Mouse (Mus musculus): Measurements from ENCODE around the gene Baiap2. TPM values are rescaled to one million over a fixed set of nuclear protein-coding genes. Genes with fewer than 3 reads are reported as not detected.

Gene Baiap2
- polyA plus RNA-seq, 1 experiment from 2014 or later = 16.8 TPM

DNA sequence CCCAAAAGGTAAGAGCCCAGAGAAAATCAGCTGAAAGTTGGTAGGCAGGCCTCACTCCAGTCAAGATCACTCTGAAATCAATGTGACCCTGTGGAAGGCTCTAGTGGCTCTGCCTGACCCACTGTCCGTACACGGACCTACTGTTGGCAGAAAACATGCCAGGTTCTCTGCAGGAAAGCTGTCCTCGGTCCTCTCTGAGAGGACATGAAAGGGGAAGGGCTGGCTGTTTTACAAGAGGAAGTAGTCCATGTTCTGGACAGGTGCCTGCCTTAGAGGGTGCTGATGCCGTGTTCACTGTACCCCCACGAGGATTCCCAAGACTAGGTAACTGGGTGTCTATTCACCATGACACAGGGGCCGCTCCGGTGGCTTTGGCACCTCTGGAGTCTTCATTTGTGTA is 45.3 kb downstream of the Baiap2 start:
- H3K36me3 ChIP-seq = peaks cover 18% of the 10 kb centered on the region
- H3K4me1 ChIP-seq = peaks cover 47% of the 10 kb centered on the region
- no peak overlapping the region for H3K4me3 ChIP-seq
- no peak overlapping the region for H3K4me2 ChIP-seq (replicated peaks)
- 83% methylated on average over 7 of the region's 7 CpGs for WGBS
- H3K27me3 ChIP-seq = no peaks in the 10 kb centered on the region
- H3K9ac ChIP-seq = no peak overlapping the region
- ATAC-seq (ENCODE audit: low FRiP score, low read depth) = no peak
- no peak overlapping the region for H3K27ac ChIP-seq
- no peaks in the 10 kb centered on the region for H3K9me3 ChIP-seq

DNA sequence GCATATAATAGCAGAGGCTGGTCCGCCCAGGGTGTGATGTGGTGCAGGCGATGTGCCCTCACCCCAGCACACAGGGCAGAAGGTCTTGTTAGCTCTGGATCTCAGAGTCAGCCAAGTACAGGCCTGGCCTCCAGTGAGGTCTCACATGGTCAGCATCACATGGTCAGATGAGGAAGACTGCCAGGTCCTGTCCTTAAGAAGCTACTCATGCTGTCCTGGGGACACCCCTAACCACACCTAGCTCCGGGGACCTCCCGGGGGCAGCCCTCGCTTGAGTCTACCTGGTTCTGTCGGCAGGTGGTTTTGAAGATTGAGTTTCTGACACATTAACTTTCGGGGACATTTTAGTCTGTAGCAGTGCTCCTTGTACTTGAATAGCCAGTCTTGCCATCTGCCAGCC is 45.8 kb downstream of the Baiap2 start:
- Histone ChIP-seq H3K4me3 (no peak overlapping the region), H3K9me3 (no peaks in the 10 kb centered on the region), H3K27ac (no peak overlapping the region), H3K9ac (no peak overlapping the region), H3K36me3 (peaks cover 21% of the 10 kb centered on the region; the same call in 1 of the 2 replicates), H3K4me1 (peaks cover 42% of the 10 kb centered on the region), H3K4me2 (replicated peaks) (no peak overlapping the region), H3K27me3 (no peaks in the 10 kb centered on the region)
- no peak for ATAC-seq (ENCODE audit: low FRiP score, low read depth)
- 92% methylated on average over 7 of the region's 7 CpGs for WGBS

- no peak overlapping the region; the same call in 1 of the 2 replicates for H3K9ac ChIP-seq
- H3K36me3 ChIP-seq = peaks cover 21% of the 10 kb centered on the region
- H3K27ac ChIP-seq = peak overlapping the region; percentile 45; the same call in 1 of the 2 replicates
- 33% methylated on average over 10 of the region's 10 CpGs for WGBS
- no peaks in the 10 kb centered on the region for H3K27me3 ChIP-seq
- peaks cover 37% of the 10 kb centered on the region for H3K4me1 ChIP-seq
- H3K4me2 ChIP-seq (replicated peaks) = 0 out of 2 replicates have a peak overlapping the region, but pooled peaks have one; percentile 3
- no peak overlapping the region for H3K4me3 ChIP-seq
- peak; percentile 48; the same call in 1 of the 2 replicates for ATAC-seq (ENCODE audit: low FRiP score, low read depth)
- no peaks in the 10 kb centered on the region for H3K9me3 ChIP-seq
Observed at GRCm38 (mm10) chr11:119989115-119989564, 46.6 kb downstream of the Baiap2 start.

DNA sequence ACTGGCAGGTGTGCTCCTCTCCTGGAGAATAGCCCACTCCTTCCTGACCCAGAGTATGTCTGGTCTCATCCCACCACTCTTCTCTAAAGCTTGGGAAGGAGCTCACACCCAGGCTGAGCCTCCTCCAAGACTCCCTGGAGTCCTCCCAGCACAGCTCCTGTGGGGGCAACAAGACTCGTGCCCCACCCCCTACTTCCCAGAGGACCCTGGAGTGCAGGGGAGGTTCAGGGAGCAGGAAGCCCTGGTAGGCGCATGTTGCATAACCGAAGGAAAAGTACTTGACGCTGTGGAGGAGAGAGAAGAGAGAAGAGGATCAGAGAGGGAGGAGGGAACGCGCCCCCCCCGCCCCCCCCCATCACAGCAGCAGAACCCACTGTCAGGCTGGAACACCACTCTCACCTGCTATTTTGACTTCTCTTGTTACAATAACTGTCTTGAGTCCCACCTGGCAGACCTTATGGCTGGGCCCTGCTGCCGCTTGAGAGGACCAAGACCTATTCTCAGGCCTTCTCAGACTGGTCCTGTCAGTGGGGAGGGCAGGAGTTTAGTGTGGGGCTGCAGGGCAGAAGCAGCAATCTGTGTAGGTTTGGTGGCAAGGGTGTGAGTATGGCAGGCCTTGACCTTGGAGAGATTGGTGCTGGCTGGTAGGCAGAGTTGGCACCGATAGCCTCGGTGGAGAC is 48.2 kb downstream of the Baiap2 start:
- WGBS = 56% methylated on average over 10 of the region's 10 CpGs
- peak overlapping the region; percentile 28; the same call in 1 of the 2 replicates for H3K27ac ChIP-seq
- H3K4me1 ChIP-seq = peaks cover 37% of the 10 kb centered on the region
- H3K9ac ChIP-seq = peak overlapping the region; percentile 43; the same call in 1 of the 2 replicates
- no peaks in the 10 kb centered on the region for H3K9me3 ChIP-seq
- peaks cover 33% of the 10 kb centered on the region for H3K36me3 ChIP-seq
- no peak for ATAC-seq (ENCODE audit: low FRiP score, low read depth)
- peak overlapping the region; percentile 45 for H3K4me2 ChIP-seq (replicated peaks)
- H3K27me3 ChIP-seq = no peaks in the 10 kb centered on the region
- H3K4me3 ChIP-seq = no peak overlapping the region

DNA sequence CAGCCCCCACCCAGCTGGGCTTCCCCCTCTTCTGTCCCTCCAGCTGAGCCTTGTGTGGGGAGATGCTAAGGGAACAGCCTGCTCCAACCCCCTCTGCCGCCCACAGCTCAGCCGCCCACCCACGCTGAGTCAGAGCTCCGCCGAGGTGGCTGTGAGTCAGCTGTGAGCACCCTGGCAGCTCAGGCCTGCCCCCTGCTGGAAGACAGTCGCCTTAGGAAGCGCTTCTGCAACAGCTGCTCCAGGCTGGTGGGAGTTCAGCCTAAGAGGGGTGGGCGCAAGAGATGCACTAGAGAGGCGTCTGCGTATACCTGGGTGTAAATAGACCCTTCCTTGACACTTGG is 48.7 kb downstream of the Baiap2 start:
- peaks cover 37% of the 10 kb centered on the region for H3K4me1 ChIP-seq
- H3K9ac ChIP-seq = 0 out of 2 replicates have a peak overlapping the region, but pooled peaks have one; percentile 43
- H3K4me2 ChIP-seq (replicated peaks) = peak overlapping the region; percentile 45
- peak; percentile 71 for ATAC-seq (ENCODE audit: low FRiP score, low read depth)
- H3K36me3 ChIP-seq = peaks cover 33% of the 10 kb centered on the region
- H3K27ac ChIP-seq = peak overlapping the region; percentile 28; the same call in 1 of the 2 replicates
- H3K9me3 ChIP-seq = no peaks in the 10 kb centered on the region
- WGBS = 11% methylated on average over 10 of the region's 10 CpGs
- H3K27me3 ChIP-seq = no peaks in the 10 kb centered on the region
- no peak overlapping the region for H3K4me3 ChIP-seq

DNA sequence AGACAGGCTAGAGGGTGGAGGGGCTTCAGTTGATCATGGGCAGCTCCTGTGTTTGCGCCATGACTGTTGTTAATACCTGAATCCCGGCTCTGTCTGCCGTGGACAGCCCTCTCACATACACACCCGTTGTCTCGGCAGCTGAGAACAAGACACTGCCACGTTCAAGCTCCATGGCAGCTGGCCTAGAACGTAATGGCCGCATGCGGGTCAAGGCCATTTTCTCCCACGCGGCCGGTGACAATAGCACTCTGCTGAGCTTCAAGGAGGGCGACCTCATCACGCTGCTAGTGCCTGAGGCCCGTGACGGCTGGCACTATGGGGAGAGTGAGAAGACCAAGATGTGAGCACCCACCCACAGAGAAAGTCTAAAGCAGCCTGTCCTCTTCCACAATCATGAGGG is 54.8 kb downstream of the Baiap2 start:
- H3K4me3 ChIP-seq = no peak overlapping the region
- no peak overlapping the region for H3K27ac ChIP-seq
- H3K36me3 ChIP-seq = peaks cover 72% of the 10 kb centered on the region
- H3K4me2 ChIP-seq (replicated peaks) = no peak overlapping the region
- no peaks in the 10 kb centered on the region for H3K9me3 ChIP-seq
- peak overlapping the region; percentile 43; the same call in 1 of the 2 replicates for H3K9ac ChIP-seq
- H3K4me1 ChIP-seq = no peaks in the 10 kb centered on the region
- H3K27me3 ChIP-seq = no peaks in the 10 kb centered on the region
- 92% methylated on average over 16 of the region's 16 CpGs for WGBS
- no peak for ATAC-seq (ENCODE audit: low FRiP score, low read depth)

- Histone ChIP-seq H3K9ac (no peak overlapping the region), H3K4me3 (no peak overlapping the region), H3K4me2 (replicated peaks) (no peak overlapping the region), H3K27ac (no peak overlapping the region), H3K9me3 (no peaks in the 10 kb centered on the region), H3K4me1 (no peaks in the 10 kb centered on the region), H3K36me3 (peaks cover 53% of the 10 kb centered on the region), H3K27me3 (no peaks in the 10 kb centered on the region)
- ATAC-seq (ENCODE audit: low FRiP score, low read depth) = no peak
- WGBS = 82% methylated on average over 5 of the region's 5 CpGs
Observed at GRCm38 (mm10) chr11:120002041-120002440, 59.5 kb downstream of the Baiap2 start.

GRCm38 (mm10) chr11:120002634-120003220 is 60.2 kb downstream of the Baiap2 start:
- Histone ChIP-seq H3K4me3 (no peak overlapping the region), H3K27ac (no peak overlapping the region), H3K9ac (no peak overlapping the region; the same call in 1 of the 2 replicates), H3K36me3 (peaks cover 46% of the 10 kb centered on the region), H3K4me2 (replicated peaks) (no peak overlapping the region), H3K27me3 (no peaks in the 10 kb centered on the region), H3K4me1 (no peaks in the 10 kb centered on the region), H3K9me3 (no peaks in the 10 kb centered on the region)
- no peak for ATAC-seq (ENCODE audit: low FRiP score, low read depth)
- 87% methylated on average over 7 of the region's 7 CpGs for WGBS

- WGBS = 88% methylated on average over 18 of the region's 18 CpGs
- H3K4me3 ChIP-seq = no peak overlapping the region
- H3K36me3 ChIP-seq = peaks cover 29% of the 10 kb centered on the region
- no peaks in the 10 kb centered on the region for H3K9me3 ChIP-seq
- H3K27me3 ChIP-seq = peaks cover 9% of the 10 kb centered on the region; the same call in 1 of the 2 replicates
- no peak overlapping the region for H3K4me2 ChIP-seq (replicated peaks)
- ATAC-seq (ENCODE audit: low FRiP score, low read depth) = no peak
- no peak overlapping the region for H3K27ac ChIP-seq
- no peak overlapping the region for H3K9ac ChIP-seq
- H3K4me1 ChIP-seq = no peaks in the 10 kb centered on the region
Observed at GRCm38 (mm10) chr11:120005434-120006317, 63.1 kb downstream of the Baiap2 start.

DNA sequence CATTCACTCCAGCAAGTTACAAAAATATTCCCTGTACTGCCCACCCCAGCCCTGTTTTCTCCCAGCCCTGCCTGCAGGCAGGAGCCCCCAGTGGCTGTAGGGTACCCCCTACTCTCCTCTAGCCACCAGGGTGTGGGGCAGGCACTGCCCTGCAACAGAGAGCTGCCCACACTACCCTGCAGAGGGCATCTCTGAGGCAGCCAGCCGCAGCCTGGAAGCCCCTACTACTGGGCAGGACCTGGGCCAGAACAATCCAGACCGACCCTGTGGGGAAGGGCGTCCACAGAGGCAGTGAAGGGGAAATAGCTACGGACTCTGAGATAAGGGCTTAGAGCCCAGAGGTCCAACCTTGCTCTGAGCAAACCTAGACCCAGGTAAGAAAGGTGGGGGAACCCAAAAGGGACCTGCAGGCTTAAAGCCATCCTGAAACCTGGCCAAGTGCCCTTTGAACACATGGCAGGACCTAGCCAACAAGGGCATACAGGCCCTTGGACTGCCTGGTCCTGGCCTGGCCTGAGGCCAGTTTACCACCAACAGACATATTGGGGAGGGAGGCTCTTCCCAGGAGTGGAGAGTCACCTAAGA is 65.0 kb downstream of the Baiap2 start:
- Histone ChIP-seq H3K4me2 (replicated peaks) (no peak overlapping the region), H3K27me3 (peaks cover 28% of the 10 kb centered on the region), H3K27ac (no peak overlapping the region), H3K4me1 (peaks cover 9% of the 10 kb centered on the region), H3K36me3 (peaks cover 26% of the 10 kb centered on the region), H3K9ac (no peak overlapping the region), H3K9me3 (no peaks in the 10 kb centered on the region), H3K4me3 (no peak overlapping the region)
- ATAC-seq (ENCODE audit: low FRiP score, low read depth) = no peak
- whole genome bisulfite sequencing = 81% methylated on average over 4 of the region's 4 CpGs

GRCm38 (mm10) chr11:120008501-120008900 is 65.9 kb downstream of the Baiap2 start:
- peaks cover 12% of the 10 kb centered on the region for H3K4me1 ChIP-seq
- H3K9me3 ChIP-seq = no peaks in the 10 kb centered on the region
- H3K27me3 ChIP-seq = peaks cover 30% of the 10 kb centered on the region
- no peak overlapping the region for H3K4me3 ChIP-seq
- no peak overlapping the region for H3K9ac ChIP-seq
- 82% methylated on average over 1 of the region's 1 CpGs for WGBS
- no peak overlapping the region for H3K27ac ChIP-seq
- ATAC-seq (ENCODE audit: low FRiP score, low read depth) = no peak
- no peak overlapping the region for H3K4me2 ChIP-seq (replicated peaks)
- H3K36me3 ChIP-seq = peaks cover 26% of the 10 kb centered on the region

Data from limb, embryonic 13.5 days (tissue).